Mouse (Mus musculus) limb, embryonic 14.5 days (tissue): ENCODE results near the gene Fbxl15. TPM values are rescaled to one million over a fixed set of nuclear protein-coding genes. Genes with fewer than 3 reads are reported as not detected.

Source experiments
- ATAC-seq: fragments of 200-750 bp; cut with Nextera tagmentation; 2 replicates; pipeline ENCODE4 v1.8.0; 2017; ENCODE audit warnings: low read depth, moderate number of reproducible peaks, moderate TSS enrichment; ENCODE audit not compliant: low FRiP score
- DNase-seq: peaks from one replicate; pipeline ENCODE4 v3.0.0-alpha.2; 2015; ENCODE audit warnings: low spot score
- H3K27ac ChIP-seq: fragments of 300-500 bp; sonication (generic); replicated peaks from 2 replicates; pipeline ENCODE4 v1.5.1; 2014; ENCODE audit warnings: low read depth, mild to moderate bottlenecking, low read length, moderate library complexity, mixed read lengths
- H3K27me3 ChIP-seq: fragments of 300-500 bp; sonication (generic); 2 replicates; pipeline ENCODE4 v1.6.1; 2014; ENCODE audit warnings: low read length, mixed read lengths; ENCODE audit not compliant: control insufficient read depth, insufficient read depth
- H3K36me3 ChIP-seq: fragments of 300-500 bp; sonication (generic); 2 replicates; pipeline ENCODE4 v1.6.1; 2014; ENCODE audit warnings: mild to moderate bottlenecking, low read length, moderate library complexity, mixed read lengths; ENCODE audit not compliant: control insufficient read depth, insufficient read depth
- H3K4me1 ChIP-seq: fragments of 300-500 bp; sonication (generic); 2 replicates; pipeline ENCODE4 v1.6.1; 2014; ENCODE audit warnings: antibody characterized with exemption, low read length, mixed read lengths; ENCODE audit not compliant: control insufficient read depth, insufficient read depth
- H3K4me2 ChIP-seq: fragments of 300-500 bp; sonication (generic); replicated peaks from 2 replicates; pipeline ENCODE4 v1.6.1; 2014; ENCODE audit warnings: low read depth, mild to moderate bottlenecking, low read length, moderate library complexity; ENCODE audit not compliant: severe bottlenecking
- H3K4me3 ChIP-seq: fragments of 300-500 bp; sonication (generic); replicated peaks from 2 replicates; pipeline ENCODE4 v1.5.1; 2014; ENCODE audit warnings: low read length
- H3K9ac ChIP-seq: fragments of 300-500 bp; sonication (generic); 2 replicates; pipeline ENCODE4 v1.6.1; 2014; ENCODE audit warnings: mild to moderate bottlenecking, low read depth, low read length, moderate library complexity; ENCODE audit not compliant: severe bottlenecking
- H3K9me3 ChIP-seq: fragments of 300-500 bp; sonication (generic); 2 replicates; pipeline ENCODE4 v1.6.1; 2016; ENCODE audit warnings: low read length; ENCODE audit not compliant: control insufficient read depth
- POLR2A ChIP-seq: fragments of 200-500 bp; IDR thresholded peaks from 2 replicates; pipeline ENCODE4 v1.8.0; 2012; ENCODE audit warnings: inconsistent platforms, mild to moderate bottlenecking, moderate library complexity, borderline replicate concordance; ENCODE audit not compliant: insufficient read depth, insufficient read length; ENCODE audit errors: extremely low read depth
- WGBS: fragments of 180-500 bp; shearing (Covaris S2); extraction: QIAGEN DNeasy Blood & Tissue Kit; methylation state at CpG from one replicate; pipeline ENCODE4 v1.1.7; 2014; 5-methylcytosine and 5-hydroxymethylcytosine counted together
- polyA plus RNA-seq, 2 experiments: library from polyadenylated mRNA; depleted of rRNA in 1 of 2; stranded (reverse) in 1 of 2; unstranded in 1 of 2; fragments of >200 nt; fragmentation: Nextera tagmentation in 1 of 2; extraction: Ambion mirVana in 1 of 2; gene quantifications; 2 replicates each; pipeline versions ENCODE4 v1.2.1 to v1.2.3; 2012 to 2014

Gene Fbxl15
- polyA plus RNA-seq, 2 experiments: 10.8 to 13.5 TPM

DNA sequence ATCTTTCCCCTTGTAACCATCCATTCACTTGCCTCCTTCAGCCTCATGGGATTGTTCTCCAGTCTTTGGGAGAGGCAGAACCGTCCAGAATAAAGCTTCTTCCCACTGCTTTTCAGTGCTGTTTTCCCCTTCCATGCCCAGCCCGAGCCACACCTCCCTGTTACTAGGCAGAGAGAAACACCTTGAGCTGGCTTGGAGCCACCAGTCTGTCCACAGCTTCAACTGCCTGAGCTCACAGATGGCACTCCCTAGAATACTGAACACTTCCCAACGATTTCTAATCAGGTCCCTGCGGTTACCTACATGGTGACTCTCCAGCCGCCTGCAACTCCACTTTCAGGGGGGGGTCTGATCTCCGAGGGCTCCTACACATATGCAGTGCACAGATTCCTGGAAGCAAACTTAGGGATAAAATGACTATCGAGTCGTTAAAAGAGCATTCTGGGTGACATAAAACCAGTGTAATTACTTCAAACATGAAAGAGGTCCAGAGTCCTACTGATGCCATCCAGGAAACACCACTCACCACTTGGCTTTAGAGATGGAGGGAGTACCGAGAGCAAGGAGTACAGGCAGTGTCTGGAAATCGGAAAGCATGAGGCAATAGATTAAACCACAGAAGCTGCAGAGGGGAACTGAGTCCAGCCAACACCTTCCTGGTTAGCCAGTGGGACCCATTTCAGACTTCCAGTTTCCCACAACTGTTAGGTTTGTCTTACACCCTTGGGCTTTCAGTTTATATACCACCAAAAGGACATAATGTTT, 22.4 kb downstream of the Fbxl15 start, which contains the start of gene 2310034G01Rik:
Gene 2310034G01Rik (minus strand): TSS at position 135 of the 765 bp plus-strand sequence.
- peak within 1 kb of the TSS; percentile 80 for H3K9ac ChIP-seq
- H3K27ac ChIP-seq: peak within 1 kb of the TSS; percentile 79
- H3K36me3 ChIP-seq: no peaks in the 10 kb centered on the region
- TF ChIP-seq POLR2A: no peak
- H3K4me3 ChIP-seq: peak within 1 kb of the TSS; percentile 76
- H3K27me3 ChIP-seq: no peaks in the 10 kb centered on the region
- H3K9me3 ChIP-seq: no peaks in the 10 kb centered on the region
- WGBS: 41% methylated on average over 10 of the region's 10 CpGs
- ATAC-seq (no peak), DNase-seq (no peak)
- H3K4me2 ChIP-seq: peak within 1 kb of the TSS; percentile 85
- 0 out of 2 replicates have a peak, but pooled peaks cover 7% of the 10 kb centered on the region for H3K4me1 ChIP-seq

DNA sequence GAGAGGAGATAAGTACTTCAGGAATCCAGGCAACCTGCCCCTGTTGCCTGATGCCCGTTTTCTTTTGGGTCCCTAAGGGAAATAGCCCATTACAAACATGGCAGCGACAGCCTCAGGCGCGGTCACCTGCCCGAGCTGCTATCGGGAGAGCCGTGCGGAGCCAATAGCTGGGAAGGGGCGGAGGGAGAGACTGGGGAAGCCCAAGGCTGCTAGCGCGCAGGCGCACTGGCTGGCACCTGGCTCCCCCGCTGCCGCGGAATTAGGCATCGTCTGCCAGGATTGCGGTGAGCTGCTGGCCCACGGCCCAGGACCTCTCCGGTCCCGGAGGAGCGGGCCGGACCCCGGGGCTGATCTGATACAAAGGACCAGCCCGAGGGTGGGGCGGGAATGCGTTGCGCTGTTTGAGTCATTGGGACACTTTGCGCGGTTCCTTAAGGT, 28.7 kb downstream of the Fbxl15 start:
- ATAC-seq: peak; percentile 50; the same call in 1 of the 2 replicates
- H3K9ac ChIP-seq: peak overlapping the region; percentile 49

DNA sequence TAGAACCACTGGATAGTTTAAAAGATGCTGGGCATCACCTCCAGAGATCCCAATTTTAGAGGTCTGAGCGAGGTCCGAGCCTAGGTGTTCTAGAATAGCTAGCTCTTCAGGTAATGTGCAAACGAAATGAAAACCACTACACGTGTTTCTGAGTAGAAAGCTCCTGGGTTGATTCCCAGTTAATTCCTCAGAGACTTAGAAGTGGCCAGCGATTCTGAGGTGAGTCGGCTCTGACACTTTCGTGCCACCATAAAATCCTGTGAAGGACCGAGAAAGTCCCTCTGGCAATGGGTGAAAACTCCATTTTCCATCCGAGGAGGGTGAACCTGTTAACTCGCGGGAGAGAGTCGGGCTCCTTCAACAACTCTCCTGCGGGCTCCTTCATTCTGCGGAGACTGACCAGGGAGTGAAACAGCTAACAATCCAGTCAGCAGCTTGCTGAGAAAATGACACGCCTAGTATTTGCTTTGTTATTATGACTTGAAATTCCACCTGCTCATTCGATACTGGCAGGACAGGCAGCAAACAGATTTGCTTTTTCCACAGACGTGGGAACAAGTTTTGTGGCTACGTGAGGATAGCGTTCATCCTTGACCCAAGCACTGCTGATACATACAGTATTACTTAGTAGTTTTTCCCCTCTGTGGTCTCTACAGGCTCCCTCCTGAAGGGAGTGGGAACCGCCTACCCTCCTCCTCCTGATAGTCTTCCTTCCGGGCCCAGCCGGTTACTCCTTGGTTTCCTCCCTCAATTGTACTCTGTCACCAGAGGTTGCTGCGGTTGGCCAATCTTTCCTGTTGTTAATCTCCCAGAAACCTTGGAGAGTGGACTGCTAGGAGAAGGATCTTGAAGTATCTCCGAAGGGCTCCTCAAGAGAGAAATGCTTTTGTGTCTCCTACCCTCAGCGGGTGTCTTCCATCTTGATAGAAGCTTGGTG, 29.6 kb downstream of the Fbxl15 start:
- Histone ChIP-seq H3K27ac (no peak overlapping the region), H3K9ac (peak overlapping the region; percentile 49; the same call in 1 of the 2 replicates), H3K36me3 (no peaks in the 10 kb centered on the region), H3K4me3 (peak overlapping the region; percentile 46), H3K4me1 (peaks cover 4% of the 10 kb centered on the region), H3K4me2 (peak overlapping the region; percentile 68), H3K27me3 (peaks cover 15% of the 10 kb centered on the region; the same call in 1 of the 2 replicates), H3K9me3 (no peaks in the 10 kb centered on the region)
- DNase-seq: no peak
- no peak for TF ChIP-seq POLR2A
- ATAC-seq: no peak
- 18% methylated on average over 25 of the region's 25 CpGs for WGBS

More for the DNA sequence above, 28.7 kb downstream of the Fbxl15 start:
- Histone ChIP-seq H3K4me1 (peaks cover 4% of the 10 kb centered on the region), H3K9me3 (no peaks in the 10 kb centered on the region), H3K27me3 (peaks cover 15% of the 10 kb centered on the region; the same call in 1 of the 2 replicates), H3K27ac (no peak overlapping the region), H3K36me3 (no peaks in the 10 kb centered on the region), H3K4me2 (peak overlapping the region; percentile 68), H3K4me3 (peak overlapping the region; percentile 46)
- peak; percentile 83 for DNase-seq
- WGBS: under 1% methylated on average over 26 of the region's 29 CpGs
- TF ChIP-seq POLR2A: no peak

DNA sequence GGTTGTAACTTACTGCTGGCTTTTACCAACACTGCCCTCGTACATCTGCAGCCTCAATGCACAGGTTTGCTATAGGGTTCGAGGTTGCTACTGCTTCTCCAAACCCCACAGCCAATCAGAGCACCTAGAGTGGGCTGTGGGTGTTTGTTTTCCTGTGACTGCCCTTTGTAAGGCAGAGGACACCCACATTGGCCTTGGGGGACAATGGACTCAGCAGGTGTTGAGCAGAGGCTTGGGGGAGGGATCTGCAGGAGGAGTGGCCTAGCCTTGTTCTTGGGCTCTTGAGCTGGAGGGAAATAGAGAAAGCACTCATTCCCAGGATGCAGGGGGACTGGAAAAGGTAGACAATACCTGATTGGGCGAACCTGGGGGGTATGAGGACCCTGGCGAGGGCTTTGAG, 30.4 kb downstream of the Fbxl15 start:
- no peak overlapping the region for H3K4me2 ChIP-seq
- H3K27me3 ChIP-seq: peaks cover 15% of the 10 kb centered on the region; the same call in 1 of the 2 replicates
- no peaks in the 10 kb centered on the region for H3K9me3 ChIP-seq
- H3K27ac ChIP-seq: no peak overlapping the region
- no peak for TF ChIP-seq POLR2A
- DNase-seq: no peak
- no peak overlapping the region for H3K4me3 ChIP-seq
- H3K4me1 ChIP-seq: peaks cover 4% of the 10 kb centered on the region
- H3K9ac ChIP-seq: no peak overlapping the region
- no peak for ATAC-seq
- WGBS: 73% methylated on average over 4 of the region's 4 CpGs
- H3K36me3 ChIP-seq: no peaks in the 10 kb centered on the region

DNA sequence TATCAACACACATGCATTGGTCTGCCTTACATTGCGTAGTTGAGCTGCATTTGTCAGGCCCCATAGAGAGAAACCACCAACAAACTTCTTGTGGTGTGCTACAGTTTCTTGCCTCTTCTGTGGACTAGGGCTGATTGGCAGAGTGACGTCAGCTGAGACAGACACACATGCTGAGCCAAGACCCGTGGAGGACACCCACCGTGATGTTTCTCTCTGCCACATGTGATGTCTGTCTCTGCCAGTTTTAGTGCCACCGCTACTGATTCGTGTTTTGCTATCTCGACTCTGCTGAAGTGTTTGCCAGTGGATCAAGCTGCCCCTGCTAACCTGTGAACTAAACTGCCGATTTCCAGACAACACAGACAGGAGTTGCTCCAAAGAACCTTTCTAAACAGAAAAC, 34.1 kb downstream of the Fbxl15 start:
- Histone ChIP-seq H3K9me3 (no peaks in the 10 kb centered on the region), H3K4me2 (no peak overlapping the region), H3K9ac (no peak overlapping the region), H3K36me3 (no peaks in the 10 kb centered on the region), H3K27ac (no peak overlapping the region), H3K4me1 (peaks cover 1% of the 10 kb centered on the region), H3K4me3 (no peak overlapping the region), H3K27me3 (peaks cover 10% of the 10 kb centered on the region; the same call in 1 of the 2 replicates)
- no peak for TF ChIP-seq POLR2A
- ATAC-seq (no peak), DNase-seq (no peak)
- WGBS: 80% methylated on average over 8 of the region's 8 CpGs
